Mouse (Mus musculus) brown adipose tissue, adult 24 weeks (tissue): ENCODE results near the gene Ube4b. TPM values are rescaled to one million over a fixed set of nuclear protein-coding genes. Genes with fewer than 3 reads are reported as not detected.

ENCODE experiments used
- H3K27ac ChIP-seq: fragments of 200-500 bp; replicated peaks from 2 replicates; pipeline ENCODE4 v1.5.1; 2012; ENCODE audit warnings: low read depth, mild to moderate bottlenecking, low read length
- H3K4me1 ChIP-seq: fragments of 200-500 bp; 2 replicates; pipeline ENCODE4 v1.6.1; 2012; ENCODE audit warnings: low read length, mixed read lengths; ENCODE audit not compliant: control insufficient read depth, insufficient read depth, insufficient read length
- H3K4me3 ChIP-seq: fragments of 200-500 bp; 2 replicates; pipeline ENCODE4 v1.5.1; 2012; ENCODE audit warnings: low read depth, mild to moderate bottlenecking, low read length, moderate library complexity; ENCODE audit not compliant: insufficient read depth
- polyA plus RNA-seq: library from polyadenylated mRNA; stranded (reverse); fragments of >200 nt; gene quantifications from 2 replicates; pipeline ENCODE4 v1.2.4, GENCODE M21; 2012; ENCODE audit not compliant: missing spikeins, insufficient read depth, insufficient read length

Ube4b gene
- polyA plus RNA-seq, 1 experiment: 29.3 TPM

DNA sequence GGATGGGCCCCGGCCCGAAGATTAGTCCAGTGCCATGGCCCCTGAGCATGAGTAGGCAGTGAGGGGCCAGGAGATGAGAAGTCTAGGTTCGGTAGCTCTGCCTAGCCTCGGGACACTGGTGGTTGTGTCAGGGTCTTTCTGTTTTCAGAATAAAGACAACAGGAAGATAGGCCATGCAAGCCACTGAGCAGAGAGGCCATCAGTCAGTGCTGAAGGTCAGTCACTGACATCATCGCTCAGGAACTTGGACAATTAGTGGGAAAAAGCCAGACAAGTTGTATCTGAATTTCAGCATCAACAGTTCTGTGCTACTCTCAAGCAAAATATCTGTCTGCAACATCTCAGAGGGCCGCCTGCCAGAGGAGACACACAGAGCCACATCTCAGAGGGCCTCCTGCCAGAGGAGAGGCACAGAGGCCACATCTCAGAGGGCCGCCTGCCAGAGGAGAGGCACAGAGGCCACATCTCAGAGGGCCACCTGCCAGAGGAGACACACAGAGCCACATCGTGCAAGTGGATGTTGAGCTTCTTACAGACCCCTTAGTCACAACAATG lies 74.9 kb downstream of the Ube4b start:
- Histone ChIP-seq H3K4me3 (no peak overlapping the region), H3K4me1 (no peaks in the 10 kb centered on the region), H3K27ac (no peak overlapping the region)

DNA sequence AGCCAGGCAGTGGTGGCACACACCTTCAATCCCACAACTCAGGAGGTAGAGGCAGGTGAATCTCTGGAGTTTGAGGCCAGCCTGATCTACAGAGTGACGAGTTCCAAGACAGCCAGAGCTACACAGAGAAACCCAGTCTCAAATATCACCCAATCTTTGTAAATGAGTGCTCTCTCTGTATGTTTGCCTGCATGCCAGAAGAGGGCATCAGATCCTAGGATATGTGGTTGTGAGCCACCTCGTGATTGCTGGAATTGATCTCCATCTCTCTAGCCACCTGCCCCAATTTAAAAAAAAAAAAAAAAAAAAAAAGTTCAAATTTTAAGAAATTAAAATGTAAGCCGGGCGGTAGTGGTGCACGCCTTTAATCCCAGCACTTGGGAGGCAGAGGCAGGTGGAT lies 77.6 kb downstream of the Ube4b start:
- H3K4me3 ChIP-seq: no peak overlapping the region
- H3K27ac ChIP-seq: no peak overlapping the region
- no peaks in the 10 kb centered on the region for H3K4me1 ChIP-seq

DNA sequence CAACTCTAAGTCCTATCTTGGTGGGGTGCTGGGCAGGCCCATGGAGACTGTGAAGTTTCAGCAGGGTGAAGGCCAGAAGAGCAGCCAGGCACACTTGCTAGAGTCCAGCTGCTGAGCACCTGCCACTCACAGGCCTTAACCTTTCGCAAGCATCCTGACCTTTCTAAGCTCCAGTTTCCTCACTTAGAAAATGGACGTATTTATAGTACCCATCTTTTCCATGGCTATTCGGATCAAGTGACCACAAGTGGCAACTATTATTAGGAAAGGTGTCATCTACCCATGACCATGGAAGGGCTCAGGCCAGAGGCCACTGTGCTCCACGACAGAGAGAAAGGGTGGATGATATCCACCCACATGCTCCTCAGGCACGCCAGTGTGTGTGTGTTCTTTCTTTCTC lies 80.7 kb downstream of the Ube4b start:
- Histone ChIP-seq H3K4me3 (no peak overlapping the region), H3K4me1 (no peaks in the 10 kb centered on the region; the same call in 1 of the 2 replicates), H3K27ac (no peak overlapping the region)

DNA sequence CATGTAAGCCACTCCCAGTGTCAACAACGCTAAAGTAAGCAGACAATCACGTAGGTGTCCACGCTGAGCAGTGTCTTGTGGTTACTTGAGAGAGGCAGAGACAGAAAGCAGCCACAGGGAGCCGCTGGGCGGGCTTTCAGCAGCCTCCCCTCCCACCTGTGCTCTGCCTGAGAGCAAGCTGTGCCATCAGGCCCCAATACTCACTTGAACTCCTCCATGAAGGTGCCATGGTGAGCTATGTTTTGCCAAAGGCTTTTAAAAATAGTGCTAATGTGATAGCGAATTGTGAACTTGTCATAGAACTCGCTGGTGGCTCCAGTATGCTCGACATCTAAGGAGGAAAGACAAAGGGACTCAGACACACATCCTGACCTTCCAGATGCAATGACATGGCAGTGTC lies 82.2 kb downstream of the Ube4b start:
- H3K27ac ChIP-seq: no peak overlapping the region
- no peaks in the 10 kb centered on the region; the same call in 1 of the 2 replicates for H3K4me1 ChIP-seq
- H3K4me3 ChIP-seq: no peak overlapping the region

DNA sequence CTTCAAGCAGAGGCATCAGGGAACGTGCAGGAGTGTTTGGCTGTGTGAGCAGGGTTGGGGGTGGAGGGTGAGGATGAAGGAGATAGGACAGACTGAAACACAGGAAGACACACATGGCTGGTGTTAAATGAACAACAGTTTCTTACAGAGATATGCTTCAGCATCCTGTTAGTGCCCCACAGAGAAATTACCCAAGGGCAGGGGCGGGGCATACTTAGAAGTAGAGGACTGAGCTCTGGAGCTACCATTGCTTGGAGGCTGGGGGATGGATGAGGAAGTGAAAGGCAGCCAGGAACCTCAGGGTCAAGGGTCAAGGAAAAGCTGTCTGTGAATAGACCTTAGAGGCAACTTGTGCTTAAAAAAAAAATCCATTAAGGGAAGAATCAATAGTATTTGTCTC lies 85.9 kb downstream of the Ube4b start:
- Histone ChIP-seq H3K4me1 (no peaks in the 10 kb centered on the region; the same call in 1 of the 2 replicates), H3K27ac (no peak overlapping the region), H3K4me3 (no peak overlapping the region)

DNA sequence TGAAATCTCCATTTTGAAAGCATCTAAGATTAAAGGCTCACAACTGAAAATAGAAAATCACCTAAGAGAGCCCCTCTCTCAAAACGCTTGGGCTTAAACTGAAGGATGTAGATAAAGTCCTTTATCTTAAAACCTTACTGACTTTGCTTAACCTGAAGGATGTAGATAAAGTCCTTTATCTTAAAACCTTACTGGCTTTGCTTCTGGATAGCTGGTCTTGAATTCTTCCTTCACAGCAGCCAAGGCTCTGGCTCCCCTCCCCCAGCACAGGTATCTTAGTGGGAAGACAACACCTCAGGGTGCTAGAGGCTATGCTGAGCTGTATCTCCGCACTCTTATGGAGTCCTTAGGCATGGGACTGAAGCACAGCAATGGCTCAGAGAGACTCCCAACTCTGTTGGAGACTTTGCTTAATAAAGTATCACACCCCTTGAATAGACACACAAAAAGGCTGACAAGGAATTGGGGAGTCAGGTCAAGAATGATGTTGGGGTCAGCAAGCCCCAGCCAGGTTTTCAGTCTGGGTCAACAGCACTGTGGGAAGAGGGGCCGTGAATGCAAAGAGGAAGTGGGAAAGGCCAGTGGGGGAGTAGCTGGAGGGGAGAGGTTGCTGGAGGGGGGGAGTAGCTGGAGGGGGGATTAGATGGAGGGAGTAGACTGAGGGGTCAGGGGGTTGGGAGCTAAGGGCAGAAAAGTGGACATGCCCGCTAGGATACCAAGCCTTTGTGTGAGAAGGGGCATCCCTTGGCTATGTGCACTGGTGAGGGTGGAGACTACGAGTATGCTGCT lies 86.9 kb downstream of the Ube4b start:
- Histone ChIP-seq H3K4me1 (no peaks in the 10 kb centered on the region; the same call in 1 of the 2 replicates), H3K4me3 (no peak overlapping the region), H3K27ac (no peak overlapping the region)

DNA sequence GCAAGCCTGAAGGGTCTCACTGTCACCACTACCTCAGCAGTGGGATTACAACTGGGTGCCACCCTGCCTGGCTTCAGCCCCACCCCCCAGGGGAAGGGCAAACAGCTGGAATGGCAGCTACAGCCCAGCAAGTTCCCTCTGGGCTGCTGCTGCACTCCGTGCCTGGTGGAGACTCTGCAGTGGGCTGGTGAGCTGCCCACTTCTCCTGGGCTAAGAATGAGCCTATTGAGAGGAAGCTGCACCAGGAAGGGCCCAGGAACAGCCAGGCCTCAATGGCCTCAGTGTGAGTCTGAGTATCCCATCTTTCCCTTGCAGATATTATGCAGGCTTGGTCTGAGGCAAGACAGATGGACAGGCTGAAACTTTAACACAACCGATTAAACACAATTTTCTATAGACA lies 88.4 kb downstream of the Ube4b start:
- no peak overlapping the region for H3K27ac ChIP-seq

DNA sequence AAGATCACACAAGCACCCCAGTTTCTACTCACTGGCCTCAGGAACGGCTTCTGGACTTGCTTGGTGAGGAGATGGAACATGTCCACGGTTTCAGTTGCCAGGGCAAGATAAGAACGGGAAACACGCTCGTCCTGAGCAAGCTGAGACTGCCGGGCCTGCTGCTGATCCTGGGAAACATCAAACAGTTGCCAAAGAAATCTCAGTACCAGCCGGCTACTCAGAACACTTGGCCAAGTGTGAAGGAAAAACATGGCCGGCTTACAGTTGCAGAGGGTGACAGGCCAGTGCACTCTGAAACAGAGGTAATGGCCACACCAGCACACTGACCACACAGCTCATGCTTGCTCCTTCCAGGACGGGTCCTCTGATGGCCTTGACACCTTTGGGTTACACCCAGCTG lies 89.2 kb downstream of the Ube4b start:
- Histone ChIP-seq H3K4me1 (no peaks in the 10 kb centered on the region; the same call in 1 of the 2 replicates), H3K4me3 (no peak overlapping the region), H3K27ac (no peak overlapping the region)

More for the DNA sequence above, 88.4 kb downstream of the Ube4b start:
- no peaks in the 10 kb centered on the region; the same call in 1 of the 2 replicates for H3K4me1 ChIP-seq
- H3K4me3 ChIP-seq: no peak overlapping the region

DNA sequence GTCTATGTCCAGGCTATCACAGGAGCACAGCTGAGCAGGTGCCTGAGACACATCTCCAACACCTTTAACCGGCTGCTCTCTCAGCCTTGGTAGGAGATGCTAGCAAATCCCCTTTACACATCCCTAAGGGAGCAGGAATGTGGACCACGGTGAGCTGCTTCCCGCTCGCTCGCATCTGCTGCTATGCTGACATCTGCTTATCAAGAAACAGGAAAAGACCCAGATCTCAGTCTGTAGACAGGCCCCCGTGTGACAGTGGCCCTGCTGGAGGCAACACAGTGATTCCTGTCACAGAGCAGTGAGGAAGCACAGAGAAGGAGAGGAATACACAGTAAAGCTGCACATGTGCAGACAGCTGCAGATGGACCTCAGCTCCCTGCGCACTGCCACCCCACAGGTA lies 90.2 kb downstream of the Ube4b start:
- Histone ChIP-seq H3K27ac (no peak overlapping the region), H3K4me1 (no peaks in the 10 kb centered on the region; the same call in 1 of the 2 replicates), H3K4me3 (no peak overlapping the region)

DNA sequence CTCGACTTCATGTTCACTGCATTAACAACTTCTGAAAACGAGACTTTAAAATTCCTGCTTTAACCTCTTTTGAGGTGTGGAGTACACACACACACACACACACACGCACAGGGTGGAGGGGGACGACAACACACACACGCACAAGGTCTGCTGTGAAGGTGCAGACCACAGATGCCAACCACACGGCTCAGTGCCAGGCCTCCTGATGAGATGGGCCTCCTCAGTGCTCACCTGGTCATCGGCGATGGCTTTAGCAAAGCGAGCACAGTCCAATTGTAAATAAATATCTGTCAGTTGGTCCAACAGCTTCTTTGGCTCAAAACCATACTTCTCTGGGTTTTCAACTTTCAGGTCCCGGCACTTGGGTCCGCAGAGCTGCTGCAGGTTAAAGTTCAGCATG lies 91.7 kb downstream of the Ube4b start:
- Histone ChIP-seq H3K4me3 (no peak overlapping the region), H3K27ac (no peak overlapping the region), H3K4me1 (no peaks in the 10 kb centered on the region)

DNA sequence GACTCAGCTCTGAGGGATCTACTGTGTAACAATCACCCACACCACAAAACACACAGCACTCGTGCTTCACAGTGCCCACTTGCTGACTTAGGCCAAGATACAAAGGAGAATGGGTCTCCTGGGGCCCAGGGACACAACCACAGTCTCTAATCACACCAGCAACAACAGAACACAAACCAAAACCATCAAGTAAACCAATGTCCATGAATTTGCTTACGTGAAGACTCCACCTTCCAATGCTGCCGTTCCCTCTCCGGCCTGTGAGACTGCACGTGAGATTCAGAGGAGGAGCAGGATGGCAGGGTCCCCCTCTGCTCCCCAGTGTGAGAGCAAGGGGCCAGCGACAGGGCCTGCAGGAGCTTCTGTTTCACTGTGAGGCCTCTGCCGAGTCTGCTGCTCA lies 93.8 kb downstream of the Ube4b start:
- H3K4me1 ChIP-seq: no peaks in the 10 kb centered on the region

DNA sequence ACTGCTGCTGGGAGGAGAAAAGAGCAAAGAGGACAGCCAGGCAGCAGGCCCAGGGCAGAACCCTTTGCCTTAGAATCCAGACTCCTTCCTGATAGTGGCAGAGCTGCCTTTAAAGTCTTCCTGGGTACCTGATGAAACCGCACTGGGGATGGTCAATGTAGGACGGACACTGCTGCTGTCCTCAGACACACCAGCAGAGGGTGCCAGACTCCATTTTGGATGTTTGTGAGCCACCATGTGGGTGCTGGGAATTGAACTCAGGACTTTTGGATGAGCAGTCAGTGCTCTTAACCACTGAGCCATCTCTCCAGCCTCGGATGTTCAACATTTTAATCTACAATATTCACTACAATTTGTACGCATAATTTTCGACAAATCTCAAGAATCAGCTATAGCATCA lies 96.1 kb downstream of the Ube4b start:
- Histone ChIP-seq H3K4me3 (no peak overlapping the region), H3K27ac (no peak overlapping the region), H3K4me1 (no peaks in the 10 kb centered on the region)

More for the DNA sequence above, 93.8 kb downstream of the Ube4b start:
- Histone ChIP-seq H3K27ac (no peak overlapping the region), H3K4me3 (no peak overlapping the region)

DNA sequence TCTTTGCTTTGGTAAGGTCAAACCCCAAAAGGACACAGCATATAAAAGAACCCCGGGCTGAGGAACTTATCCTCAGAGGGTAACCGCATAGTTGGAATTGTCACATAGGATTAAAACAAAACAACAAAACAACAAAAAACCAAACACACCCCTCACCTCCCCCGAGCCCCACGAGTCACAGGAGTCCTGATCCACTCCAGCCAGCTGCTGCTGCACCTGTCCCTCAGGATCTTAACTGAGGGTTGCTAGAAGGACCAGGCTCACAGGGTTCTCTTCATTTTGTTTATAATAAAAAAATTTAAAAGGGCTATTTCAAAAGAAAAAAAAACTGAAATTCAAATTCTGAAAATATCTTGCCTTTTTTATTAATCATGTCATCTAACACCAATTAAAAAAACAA lies 97.8 kb downstream of the Ube4b start:
- H3K4me1 ChIP-seq: no peaks in the 10 kb centered on the region
- no peak overlapping the region for H3K4me3 ChIP-seq
- no peak overlapping the region for H3K27ac ChIP-seq

DNA sequence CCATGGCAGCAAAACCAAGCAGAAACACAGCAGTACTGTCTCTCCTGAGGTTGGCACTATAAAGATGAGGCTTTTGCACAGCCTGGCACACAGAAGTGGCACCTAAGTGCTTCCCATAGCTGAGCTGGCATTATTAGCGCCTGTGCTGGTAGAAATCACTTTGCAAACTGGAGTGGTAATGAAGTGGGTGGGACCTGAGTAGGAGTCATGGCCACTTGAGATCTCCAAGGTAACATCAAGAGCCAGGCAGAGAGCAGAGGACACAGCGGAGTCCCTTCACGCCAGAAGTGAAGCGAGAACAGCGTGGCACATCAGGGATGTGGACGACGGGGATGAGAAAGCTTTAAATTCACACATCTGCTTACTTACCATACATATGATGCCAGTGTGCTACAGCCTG lies 99.3 kb downstream of the Ube4b start:
- no peak overlapping the region for H3K4me3 ChIP-seq
- H3K4me1 ChIP-seq: no peaks in the 10 kb centered on the region
- no peak overlapping the region for H3K27ac ChIP-seq

DNA sequence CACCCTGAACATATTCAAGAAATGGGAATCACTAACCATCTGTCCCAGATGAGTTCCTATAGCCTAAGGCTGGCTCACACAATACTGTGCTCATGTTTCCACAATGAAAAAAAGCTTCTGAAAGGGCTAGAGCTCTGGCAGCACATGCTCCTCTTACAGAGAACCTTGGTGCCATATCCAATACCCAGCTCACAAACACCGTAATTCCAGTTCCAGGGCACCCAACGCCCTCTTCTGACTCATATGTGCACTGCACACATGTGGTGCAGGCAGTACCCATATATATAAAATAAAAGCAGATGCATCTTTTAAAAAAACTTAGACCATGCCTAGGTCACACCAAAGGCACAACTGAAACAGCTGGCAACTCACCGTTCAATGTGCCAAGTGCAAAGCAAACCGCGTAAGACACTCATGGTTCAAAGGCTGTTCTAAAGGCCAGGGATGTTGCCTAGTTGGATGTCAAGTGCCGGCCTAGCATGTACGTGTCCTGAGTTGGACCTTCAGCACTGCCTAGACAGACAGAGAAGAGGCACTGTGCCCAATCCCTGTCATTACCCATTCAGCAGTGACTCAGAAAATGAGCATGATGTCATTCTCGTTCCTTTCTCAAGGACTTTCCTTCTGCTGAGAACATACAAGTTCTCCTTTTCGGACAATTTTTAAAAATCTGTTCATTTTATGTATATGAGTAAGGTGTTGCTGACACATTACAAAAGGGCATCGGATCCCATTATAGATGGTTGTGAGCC lies 101.0 kb downstream of the Ube4b start:
- Histone ChIP-seq H3K4me1 (no peaks in the 10 kb centered on the region), H3K4me3 (no peak overlapping the region), H3K27ac (no peak overlapping the region)
